Mouse (Mus musculus): ENCODE results near the gene Nt5c1b. TPM values are rescaled to one million over a fixed set of nuclear protein-coding genes. Genes with fewer than 3 reads are reported as not detected.

The Nt5c1b gene
- polyA plus RNA-seq (2014; fragmentation: Illumina TruSeq; extraction: RNeasy Lipid Tissue Mini Kit (QIAGEN cat#74804); ENCODE audit: low read depth, low replicate concordance): not detected

GRCm38 (mm10) chr12:10369673-10370072, at the start of gene Nt5c1b:
Gene Nt5c1b (plus strand): TSS chr12:10369973.

GRCm38 (mm10) chr12:10390671-10391441, 21.1 kb downstream of the Nt5c1b start, which contains the start of gene Rdh14:
Gene Rdh14 (plus strand): TSS chr12:10390772.

Other genes starting within 250 kb of the Nt5c1b start
- gene Rdh14, start 20.8 kb downstream of the Nt5c1b start, polyA plus RNA-seq (2014; fragmentation: Illumina TruSeq; extraction: RNeasy Lipid Tissue Mini Kit (QIAGEN cat#74804); ENCODE audit: low read depth, low replicate concordance): 45.5 TPM

Data from liver, adult 10 weeks (tissue).